Mouse (Mus musculus) stomach, embryonic 16.5 days (tissue): ENCODE measurements around the gene Cox10. TPM values are rescaled to one million over a fixed set of nuclear protein-coding genes. Genes with fewer than 3 reads are reported as not detected.

Experiments
- ATAC-seq: fragments of 200-750 bp; cut with Nextera tagmentation; 2 replicates; pipeline ENCODE4 v1.8.0; 2017; ENCODE audit warnings: moderate number of reproducible peaks, moderate TSS enrichment; ENCODE audit not compliant: insufficient read depth, low FRiP score
- H3K27ac ChIP-seq: fragments of 300-500 bp; sonication (generic); 2 replicates; pipeline ENCODE4 v1.5.1; 2014; ENCODE audit warnings: low read length
- H3K27me3 ChIP-seq: fragments of 300-500 bp; sonication (generic); 2 replicates; pipeline ENCODE4 v1.6.1; 2014; ENCODE audit warnings: low read length, control low read depth, mixed read lengths; ENCODE audit not compliant: control insufficient read depth, insufficient read depth
- H3K36me3 ChIP-seq: fragments of 300-500 bp; sonication (generic); 2 replicates; pipeline ENCODE4 v1.6.1; 2014; ENCODE audit warnings: low read length; ENCODE audit not compliant: control insufficient read depth, insufficient read depth
- H3K4me1 ChIP-seq: fragments of 300-500 bp; sonication (generic); 2 replicates; pipeline ENCODE4 v1.6.1; 2014; ENCODE audit warnings: low read length, control low read depth, mixed read lengths; ENCODE audit not compliant: control insufficient read depth, insufficient read depth
- H3K4me2 ChIP-seq: fragments of 300-500 bp; sonication (generic); 2 replicates; pipeline ENCODE4 v1.6.1; 2014; ENCODE audit warnings: low read depth, low read length, mixed read lengths
- H3K4me3 ChIP-seq: fragments of 300-500 bp; sonication (generic); replicated peaks from 2 replicates; pipeline ENCODE4 v1.5.1; 2014; ENCODE audit warnings: mild to moderate bottlenecking, low read length
- H3K9ac ChIP-seq: fragments of 300-500 bp; sonication (generic); 2 replicates; pipeline ENCODE4 v1.6.1; 2014; ENCODE audit warnings: low read length
- H3K9me3 ChIP-seq: fragments of 300-500 bp; sonication (generic); replicated peaks from 2 replicates; pipeline ENCODE4 v1.6.1; 2016; ENCODE audit warnings: low read length, control low read depth; ENCODE audit not compliant: control insufficient read depth
- WGBS: fragments of 180-500 bp; shearing (Covaris S2); extraction: QIAGEN DNeasy Blood & Tissue Kit; methylation state at CpG from one replicate; pipeline ENCODE4 v1.1.7; 2014; 5-methylcytosine and 5-hydroxymethylcytosine counted together
- polyA plus RNA-seq: library from polyadenylated mRNA; unstranded; fragments of >200 nt; fragmentation: Nextera tagmentation; extraction: Ambion mirVana; gene quantifications from 2 replicates; pipeline ENCODE4 v1.2.1, GENCODE M21; 2015

Gene Cox10
- polyA plus RNA-seq, 1 experiment from 2014 or later: 23.7 TPM

GRCm38 (mm10) chr11:64059305-64059704, 20.0 kb downstream of the Cox10 start:
- Histone ChIP-seq H3K4me3 (no peak overlapping the region), H3K9ac (no peak overlapping the region), H3K27me3 (no peaks in the 10 kb centered on the region), H3K4me2 (no peak overlapping the region), H3K9me3 (no peaks in the 10 kb centered on the region), H3K4me1 (no peaks in the 10 kb centered on the region), H3K36me3 (no peaks in the 10 kb centered on the region), H3K27ac (no peak overlapping the region)
- 79% methylated on average over 2 of the region's 2 CpGs for WGBS
- ATAC-seq: no peak

GRCm38 (mm10) chr11:64058474-64058873, 20.8 kb downstream of the Cox10 start:
- Histone ChIP-seq H3K36me3 (no peaks in the 10 kb centered on the region), H3K9me3 (no peaks in the 10 kb centered on the region), H3K4me2 (no peak overlapping the region), H3K27me3 (no peaks in the 10 kb centered on the region), H3K4me1 (no peaks in the 10 kb centered on the region), H3K4me3 (no peak overlapping the region), H3K27ac (no peak overlapping the region), H3K9ac (no peak overlapping the region)
- WGBS: 93% methylated on average over 3 of the region's 3 CpGs
- no peak for ATAC-seq

DNA sequence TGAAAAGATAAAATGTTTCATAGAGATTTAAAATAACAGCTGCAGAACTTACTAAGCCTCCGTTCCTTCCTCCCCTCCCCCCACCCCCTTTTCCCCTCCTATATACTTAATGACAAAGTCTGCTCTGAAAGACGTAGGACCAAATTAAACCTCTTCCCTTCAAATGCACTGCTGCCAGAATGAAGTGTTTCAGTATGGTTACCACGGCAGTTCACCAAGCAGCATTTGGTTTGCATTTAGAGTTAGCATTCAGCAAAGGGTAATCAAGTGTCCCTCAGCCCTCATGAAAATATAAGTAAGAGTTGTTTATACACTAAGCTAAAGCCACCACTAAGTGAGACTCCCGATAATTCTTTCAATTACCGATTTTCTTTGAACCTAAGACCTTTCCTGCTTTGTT, 25.9 kb downstream of the Cox10 start:
- H3K4me3 ChIP-seq: no peak overlapping the region
- no peak overlapping the region for H3K4me2 ChIP-seq
- WGBS: 78% methylated on average over 5 of the region's 5 CpGs
- H3K36me3 ChIP-seq: no peaks in the 10 kb centered on the region
- H3K4me1 ChIP-seq: no peaks in the 10 kb centered on the region
- H3K9me3 ChIP-seq: no peaks in the 10 kb centered on the region
- no peak for ATAC-seq
- no peaks in the 10 kb centered on the region for H3K27me3 ChIP-seq
- no peak overlapping the region for H3K27ac ChIP-seq
- no peak overlapping the region for H3K9ac ChIP-seq

- no peak for ATAC-seq
- no peaks in the 10 kb centered on the region for H3K9me3 ChIP-seq
- H3K4me3 ChIP-seq: no peak overlapping the region
- H3K4me1 ChIP-seq: no peaks in the 10 kb centered on the region
- H3K4me2 ChIP-seq: no peak overlapping the region
- H3K9ac ChIP-seq: no peak overlapping the region
- no peak overlapping the region for H3K27ac ChIP-seq
- no peaks in the 10 kb centered on the region for H3K27me3 ChIP-seq
- H3K36me3 ChIP-seq: no peaks in the 10 kb centered on the region
- 60% methylated on average over 9 of the region's 9 CpGs for WGBS
Observed at GRCm38 (mm10) chr11:64051195-64051968, 27.9 kb downstream of the Cox10 start.

- H3K4me1 ChIP-seq: no peaks in the 10 kb centered on the region
- no peak overlapping the region for H3K9ac ChIP-seq
- H3K9me3 ChIP-seq: no peaks in the 10 kb centered on the region
- H3K27me3 ChIP-seq: no peaks in the 10 kb centered on the region
- no peak for ATAC-seq
- no peak overlapping the region for H3K27ac ChIP-seq
- 87% methylated on average over 13 of the region's 13 CpGs for WGBS
- H3K4me2 ChIP-seq: no peak overlapping the region
- H3K4me3 ChIP-seq: no peak overlapping the region
- H3K36me3 ChIP-seq: no peaks in the 10 kb centered on the region
Observed at GRCm38 (mm10) chr11:64047432-64047831, 31.8 kb downstream of the Cox10 start.

- H3K9me3 ChIP-seq: no peaks in the 10 kb centered on the region
- H3K36me3 ChIP-seq: no peaks in the 10 kb centered on the region
- no peak overlapping the region for H3K27ac ChIP-seq
- 86% methylated on average over 4 of the region's 4 CpGs for WGBS
- no peaks in the 10 kb centered on the region for H3K27me3 ChIP-seq
- H3K9ac ChIP-seq: no peak overlapping the region
- no peak for ATAC-seq
- no peaks in the 10 kb centered on the region for H3K4me1 ChIP-seq
- H3K4me2 ChIP-seq: no peak overlapping the region
- H3K4me3 ChIP-seq: no peak overlapping the region
Observed at GRCm38 (mm10) chr11:64045041-64045440, 34.2 kb downstream of the Cox10 start.

DNA sequence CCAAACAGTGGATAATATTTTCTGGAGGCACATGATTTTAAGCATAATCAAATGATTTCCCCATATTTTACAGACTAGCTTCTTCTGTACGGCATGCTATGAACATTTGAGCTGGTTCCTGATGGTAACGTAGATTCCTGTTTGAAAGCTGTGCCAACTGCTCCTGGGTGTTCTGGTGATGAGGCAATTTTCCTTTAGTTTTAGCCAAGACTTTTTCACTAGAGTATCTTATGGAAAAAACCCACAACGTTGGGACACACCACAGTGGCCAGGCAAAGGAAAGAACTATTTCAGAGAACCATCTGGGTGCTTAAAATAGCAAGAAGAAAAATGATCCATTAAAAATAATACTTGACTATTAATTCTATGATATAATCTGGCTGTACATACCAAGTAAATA, 35.2 kb downstream of the Cox10 start:
- Histone ChIP-seq H3K27ac (no peak overlapping the region), H3K27me3 (no peaks in the 10 kb centered on the region), H3K36me3 (no peaks in the 10 kb centered on the region), H3K4me3 (no peak overlapping the region), H3K4me2 (no peak overlapping the region), H3K9ac (no peak overlapping the region), H3K4me1 (no peaks in the 10 kb centered on the region), H3K9me3 (no peaks in the 10 kb centered on the region)
- WGBS: 80% methylated on average over 3 of the region's 3 CpGs
- no peak for ATAC-seq

GRCm38 (mm10) chr11:64041281-64041680, 38.0 kb downstream of the Cox10 start:
- Histone ChIP-seq H3K36me3 (no peaks in the 10 kb centered on the region), H3K4me3 (no peak overlapping the region), H3K27me3 (no peaks in the 10 kb centered on the region), H3K4me2 (no peak overlapping the region), H3K4me1 (no peaks in the 10 kb centered on the region), H3K9me3 (no peaks in the 10 kb centered on the region), H3K27ac (no peak overlapping the region), H3K9ac (no peak overlapping the region)
- ATAC-seq: no peak
- 84% methylated on average over 7 of the region's 7 CpGs for WGBS

DNA sequence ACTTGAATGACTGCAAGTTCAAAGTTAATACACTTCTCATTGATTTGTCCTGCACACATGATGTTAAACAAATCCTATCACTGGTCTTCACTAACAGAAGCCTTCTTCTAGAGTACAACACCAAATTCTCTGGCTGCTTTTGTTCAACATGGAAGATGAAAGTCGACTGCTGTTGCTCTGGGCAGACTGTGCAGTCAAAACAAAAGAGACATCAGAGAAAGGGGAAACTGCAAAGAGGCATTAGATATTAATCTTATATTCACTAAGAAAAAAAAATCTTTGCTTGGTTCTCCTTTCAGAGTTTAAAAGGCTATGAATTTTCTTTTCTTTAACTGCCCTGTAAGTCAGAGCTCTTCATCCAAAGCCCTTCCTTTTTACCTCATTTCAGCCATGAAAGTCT, 39.7 kb downstream of the Cox10 start:
- Histone ChIP-seq H3K9ac (no peak overlapping the region), H3K9me3 (no peaks in the 10 kb centered on the region), H3K36me3 (no peaks in the 10 kb centered on the region), H3K27ac (no peak overlapping the region), H3K4me2 (no peak overlapping the region), H3K4me1 (no peaks in the 10 kb centered on the region), H3K27me3 (no peaks in the 10 kb centered on the region), H3K4me3 (no peak overlapping the region)
- 19% methylated on average over 1 of the region's 1 CpGs for WGBS
- ATAC-seq: no peak
